Mouse (Mus musculus) heart, embryonic 11.5 days (tissue): ENCODE data around the gene Syvn1. TPM values are rescaled to one million over a fixed set of nuclear protein-coding genes. Genes with fewer than 3 reads are reported as not detected.
A peak's percentile ranks its signal among the peaks of the same experiment; 100 is the strongest.

ENCODE experiments used
- ATAC-seq: fragments of 200-750 bp; cut with Nextera tagmentation; replicated peaks from 2 replicates; pipeline ENCODE4 v1.8.0; 2017; ENCODE audit warnings: moderate library complexity; ENCODE audit not compliant: insufficient number of reproducible peaks, low FRiP score, low TSS enrichment
- H3K27ac ChIP-seq: fragments of 300-500 bp; sonication (generic); 2 replicates; pipeline ENCODE4 v1.5.1; 2014; ENCODE audit warnings: mild to moderate bottlenecking, low read depth, low read length
- H3K27me3 ChIP-seq: fragments of 300-500 bp; sonication (generic); 2 replicates; pipeline ENCODE4 v1.6.1; 2014; ENCODE audit warnings: mild to moderate bottlenecking, low read length, mixed read lengths; ENCODE audit not compliant: control insufficient read depth, insufficient read depth
- H3K36me3 ChIP-seq: fragments of 300-500 bp; sonication (generic); 2 replicates; pipeline ENCODE4 v1.6.1; 2014; ENCODE audit warnings: mild to moderate bottlenecking, low read length, moderate library complexity, mixed read lengths; ENCODE audit not compliant: control insufficient read depth, insufficient read depth
- H3K4me1 ChIP-seq: fragments of 300-500 bp; sonication (generic); 2 replicates; pipeline ENCODE4 v1.6.1; 2014; ENCODE audit warnings: low read length; ENCODE audit not compliant: control insufficient read depth, insufficient read depth
- H3K4me2 ChIP-seq: fragments of 300-500 bp; sonication (generic); 2 replicates; pipeline ENCODE4 v1.6.1; 2014; ENCODE audit warnings: mild to moderate bottlenecking, moderate library complexity
- H3K4me3 ChIP-seq: fragments of 300-500 bp; sonication (generic); 2 replicates; pipeline ENCODE4 v1.5.1; 2014; ENCODE audit warnings: low read depth, low read length
- H3K9ac ChIP-seq: fragments of 300-500 bp; sonication (generic); 2 replicates; pipeline ENCODE4 v1.6.1; 2014; ENCODE audit warnings: mild to moderate bottlenecking, low read depth, low read length, moderate library complexity
- H3K9me3 ChIP-seq: fragments of 300-500 bp; sonication (generic); replicated peaks from 2 replicates; pipeline ENCODE4 v1.6.1; 2016; ENCODE audit warnings: low read length; ENCODE audit not compliant: control insufficient read depth
- WGBS: fragments of 180-500 bp; shearing (Covaris S2); extraction: QIAGEN DNeasy Blood & Tissue Kit; methylation state at CpG from one replicate; pipeline ENCODE4 v1.1.7; 2014; ENCODE audit not compliant: insufficient replicate concordance; 5-methylcytosine and 5-hydroxymethylcytosine counted together
- polyA plus RNA-seq: library from polyadenylated mRNA; unstranded; fragments of >200 nt; fragmentation: Nextera tagmentation; extraction: Ambion mirVana; gene quantifications from 2 replicates; pipeline ENCODE4 v1.2.1, GENCODE M21; 2014

The Syvn1 gene
- polyA plus RNA-seq: 19.5 and 22.1 TPM in 2 replicates

- Histone ChIP-seq H3K4me2 (peak within 1 kb of the TSS; percentile 97), H3K36me3 (peaks cover 31% of the 10 kb centered on the region), H3K4me1 (peaks cover 16% of the 10 kb centered on the region), H3K27me3 (no peaks in the 10 kb centered on the region), H3K9me3 (no peaks in the 10 kb centered on the region), H3K27ac (peak within 1 kb of the TSS; percentile 98), H3K9ac (peak within 1 kb of the TSS; percentile 94), H3K4me3 (peak within 1 kb of the TSS; percentile 82)
- peak; percentile 84 for ATAC-seq
- WGBS: under 1% methylated on average over 65 of the region's 65 CpGs
Measured at GRCm38 (mm10) chr19:6046294-6047153, at the start of gene Syvn1. Gene Syvn1 (plus strand): TSS chr19:6046576.

- H3K27ac ChIP-seq: no peak overlapping the region
- H3K4me3 ChIP-seq: no peak overlapping the region
- no peaks in the 10 kb centered on the region for H3K4me1 ChIP-seq
- H3K27me3 ChIP-seq: no peaks in the 10 kb centered on the region
- no peak for ATAC-seq
- 76% methylated on average over 3 of the region's 3 CpGs for WGBS
- no peaks in the 10 kb centered on the region for H3K9me3 ChIP-seq
- H3K4me2 ChIP-seq: no peak overlapping the region
- H3K36me3 ChIP-seq: no peaks in the 10 kb centered on the region
- no peak overlapping the region for H3K9ac ChIP-seq
Measured at GRCm38 (mm10) chr19:5998180-5998579, 48.2 kb upstream of the Syvn1 start.

- Histone ChIP-seq H3K9me3 (no peaks in the 10 kb centered on the region), H3K4me2 (no peak overlapping the region), H3K9ac (no peak overlapping the region), H3K4me1 (no peaks in the 10 kb centered on the region), H3K27me3 (no peaks in the 10 kb centered on the region), H3K36me3 (no peaks in the 10 kb centered on the region), H3K4me3 (no peak overlapping the region), H3K27ac (no peak overlapping the region)
- 67% methylated on average over 5 of the region's 5 CpGs for WGBS
- ATAC-seq: no peak
Measured at GRCm38 (mm10) chr19:5999969-6000368, 46.4 kb upstream of the Syvn1 start.

- Histone ChIP-seq H3K9me3 (no peaks in the 10 kb centered on the region), H3K4me3 (no peak overlapping the region), H3K27ac (no peak overlapping the region), H3K27me3 (no peaks in the 10 kb centered on the region), H3K4me1 (no peaks in the 10 kb centered on the region), H3K36me3 (no peaks in the 10 kb centered on the region), H3K4me2 (no peak overlapping the region), H3K9ac (no peak overlapping the region)
- no peak for ATAC-seq
- WGBS: 67% methylated on average over 11 of the region's 11 CpGs
Measured at GRCm38 (mm10) chr19:6005541-6005940, 40.8 kb upstream of the Syvn1 start.

- H3K27ac ChIP-seq: no peak overlapping the region
- no peak overlapping the region for H3K9ac ChIP-seq
- H3K4me2 ChIP-seq: no peak overlapping the region
- no peaks in the 10 kb centered on the region for H3K4me1 ChIP-seq
- H3K4me3 ChIP-seq: no peak overlapping the region
- no peaks in the 10 kb centered on the region for H3K27me3 ChIP-seq
- no peaks in the 10 kb centered on the region for H3K36me3 ChIP-seq
- WGBS: 87% methylated on average over 13 of the region's 13 CpGs
- H3K9me3 ChIP-seq: no peaks in the 10 kb centered on the region
- ATAC-seq: no peak
Measured at GRCm38 (mm10) chr19:6007013-6007412, 39.4 kb upstream of the Syvn1 start.

GRCm38 (mm10) chr19:6009137-6009536 is 37.2 kb upstream of the Syvn1 start:
- ATAC-seq: no peak
- Histone ChIP-seq H3K4me2 (no peak overlapping the region), H3K9me3 (no peaks in the 10 kb centered on the region), H3K36me3 (no peaks in the 10 kb centered on the region), H3K9ac (no peak overlapping the region), H3K27ac (no peak overlapping the region), H3K4me3 (no peak overlapping the region), H3K27me3 (0 out of 2 replicates have a peak, but pooled peaks cover 4% of the 10 kb centered on the region), H3K4me1 (no peaks in the 10 kb centered on the region)
- WGBS: 82% methylated on average over 8 of the region's 8 CpGs

- no peak for ATAC-seq
- H3K36me3 ChIP-seq: no peaks in the 10 kb centered on the region
- no peak overlapping the region for H3K4me3 ChIP-seq
- peaks cover 9% of the 10 kb centered on the region; the same call in 1 of the 2 replicates for H3K4me1 ChIP-seq
- no peak overlapping the region for H3K27ac ChIP-seq
- H3K4me2 ChIP-seq: peak overlapping the region; percentile 95; the same call in 1 of the 2 replicates
- no peak overlapping the region for H3K9ac ChIP-seq
- no peaks in the 10 kb centered on the region for H3K9me3 ChIP-seq
- peaks cover 6% of the 10 kb centered on the region; the same call in 1 of the 2 replicates for H3K27me3 ChIP-seq
- 89% methylated on average over 10 of the region's 10 CpGs for WGBS
Measured at GRCm38 (mm10) chr19:6013691-6014090, 32.7 kb upstream of the Syvn1 start.

GRCm38 (mm10) chr19:6014991-6015510 is 31.3 kb upstream of the Syvn1 start:
- ATAC-seq: peak; percentile 90
- Histone ChIP-seq H3K27ac (peak overlapping the region; percentile 80), H3K9me3 (no peaks in the 10 kb centered on the region), H3K4me2 (peak overlapping the region; percentile 95), H3K4me1 (peaks cover 9% of the 10 kb centered on the region; the same call in 1 of the 2 replicates), H3K9ac (peak overlapping the region; percentile 73), H3K27me3 (peaks cover 6% of the 10 kb centered on the region; the same call in 1 of the 2 replicates), H3K36me3 (no peaks in the 10 kb centered on the region), H3K4me3 (peak overlapping the region; percentile 60)
- 2% methylated on average over 18 of the region's 18 CpGs for WGBS
